18 mouse cellular contexts compared by ENCODE assay signal in genomic region chr10:24109434-24109833, GRCm38 (mm10). TPM values are rescaled to one million over a fixed set of nuclear protein-coding genes. Genes with fewer than 3 reads are reported as not detected.
"Had no signal": no experiment of that assay in that cellular context is flagged by ENCODE, and none has a peak within 500 bp of the region (broad histone marks: within the 10 kb centered on the region; RNA-seq: fewer than 3 reads in every experiment).

Taar9 (minus strand) TSS chr10:24109534.

RNA-seq across cellular contexts. Expression of gene Taar9, which starts in this region (rescaled TPM):
- polyA plus RNA-seq: cerebellum, adult 2 months; cortical plate, adult 2 months; embryonic facial prominence, embryonic 10.5 days; embryonic facial prominence, embryonic 11.5 days; embryonic facial prominence, embryonic 12.5 days; embryonic facial prominence, embryonic 13.5 days; embryonic facial prominence, embryonic 14.5 days; embryonic facial prominence, embryonic 15.5 days; erythroblast, embryonic 14.5 days; forebrain, embryonic 11.5 days; forebrain, embryonic 12.5 days; forebrain, embryonic 13.5 days; forebrain, embryonic 14.5 days; forebrain, embryonic 15.5 days; forebrain, embryonic 16.5 days; forebrain, postnatal 0 days; frontal cortex, adult 2 months; gonadal fat pad, adult 2 months had no signal
